Mouse (Mus musculus): ENCODE data around the gene Patj. TPM values are rescaled to one million over a fixed set of nuclear protein-coding genes. Genes with fewer than 3 reads are reported as not detected.

The Patj gene
- 1 to 10 TPM in 1 of 2 experiments, under 1 TPM in 1; 0.85 to 2.2 TPM for total RNA-seq (2023)

GRCm38 (mm10) chr4:98395690-98396437 is at the start of gene Patj:
Patj (plus strand) TSS chr4:98395785.

GRCm38 (mm10) chr4:98382716-98383424 is 12.7 kb upstream of the Patj start, which contains the start of gene Tm2d1:
Tm2d1 (minus strand) TSS chr4:98383306.

GRCm38 (mm10) chr4:98726590-98727237 is 331.1 kb downstream of the Patj start, which contains the start of gene L1td1:
L1td1 (plus strand) TSS chr4:98726734.

Other genes with a start within 250 kb of the Patj start
- 10 to 100 TPM in 1 of 2 experiments, 1 to 10 TPM in 1; 8.4 to 13.4 TPM for gene Tm2d1, start 12.5 kb upstream of the Patj start, total RNA-seq (2023)